ENCODE assay signal across 17 mouse cellular contexts in the genomic region with DNA sequence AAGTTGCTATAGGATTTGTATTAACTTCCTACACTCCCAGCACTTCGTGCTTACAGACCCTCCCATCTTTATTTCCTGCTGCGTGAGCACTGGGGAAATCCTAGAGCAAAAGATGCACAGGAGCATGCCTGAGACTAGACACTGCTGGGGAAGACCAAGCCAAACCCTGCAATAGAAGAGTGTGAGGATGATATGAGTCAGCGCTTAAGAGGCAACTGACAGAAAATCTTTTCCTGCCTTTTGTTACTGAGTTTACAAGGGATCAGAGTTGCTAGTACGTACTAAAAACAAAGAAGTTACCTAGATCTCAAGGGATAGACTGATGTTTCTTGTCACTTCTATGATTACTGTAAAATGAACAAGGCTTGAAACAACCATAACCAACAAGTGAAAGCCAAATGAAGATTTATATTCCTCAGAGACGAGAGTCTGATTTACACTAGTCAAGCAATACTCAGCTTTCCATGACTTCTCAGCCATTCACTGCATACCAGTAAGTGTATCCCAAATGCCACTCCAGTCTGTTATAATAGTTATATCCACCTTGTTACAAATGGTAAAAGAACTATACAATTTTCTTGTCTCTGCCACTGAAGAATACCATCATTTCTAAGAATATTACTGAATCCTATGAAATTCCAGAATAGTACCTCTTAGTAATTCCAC.
"Had no signal": no experiment of that assay in that cellular context is flagged by ENCODE, and none has a peak within 500 bp of the region (broad histone marks: within the 10 kb centered on the region; RNA-seq: fewer than 3 reads in every experiment).

No protein-coding gene starts in this region.

- H3K4me1 ChIP-seq: lung, embryonic 15.5 days; midbrain, embryonic 13.5 days; midbrain, embryonic 15.5 days; neural tube, embryonic 12.5 days; stomach, embryonic 15.5 days had no signal

- H3K27ac ChIP-seq: lung, embryonic 15.5 days; macrophage; midbrain, embryonic 13.5 days; midbrain, embryonic 15.5 days; neural tube, embryonic 12.5 days; stomach, embryonic 15.5 days; stomach, postnatal 0 days had no signal

- H3K9ac ChIP-seq: liver, postnatal 0 days; lung, embryonic 15.5 days; midbrain, embryonic 13.5 days; midbrain, embryonic 15.5 days; neural tube, embryonic 12.5 days; stomach, embryonic 15.5 days had no signal

- H3K4me3 ChIP-seq: lung, embryonic 15.5 days; midbrain, embryonic 13.5 days; midbrain, embryonic 15.5 days; neural tube, embryonic 12.5 days; stomach, embryonic 15.5 days had no signal

- H3K27me3 ChIP-seq: lung, embryonic 15.5 days; midbrain, embryonic 13.5 days; midbrain, embryonic 15.5 days; neural tube, embryonic 12.5 days; stomach, embryonic 15.5 days had no signal

- ATAC-seq: liver, postnatal 0 days; lung, postnatal 0 days; midbrain, embryonic 13.5 days; midbrain, embryonic 15.5 days had no signal

- H3K9me3 ChIP-seq: lung, embryonic 15.5 days; midbrain, embryonic 13.5 days; midbrain, embryonic 15.5 days; neural tube, embryonic 12.5 days; stomach, embryonic 15.5 days had no signal

- H3K4me2 ChIP-seq: lung, embryonic 15.5 days; midbrain, embryonic 11.5 days; midbrain, embryonic 13.5 days; midbrain, embryonic 15.5 days; neural tube, embryonic 12.5 days; stomach, embryonic 15.5 days had no signal

- H3K36me3 ChIP-seq: lung, embryonic 15.5 days; midbrain, embryonic 13.5 days; midbrain, embryonic 15.5 days; neural tube, embryonic 12.5 days; stomach, embryonic 15.5 days had no signal

- DNase-seq: liver, postnatal 0 days; lung, adult 2 months; lung, postnatal 14 days; lung, postnatal 36 days; right cerebral cortex, postnatal 14 days; thymus, adult 2 months; thymus, postnatal 25 days; thymus, postnatal 4 days had no signal
